Mouse (Mus musculus): ENCODE measurements at regions not wholly inside any gene's neighbourhood (a gene's known extent, or its start where the extent isn't known, plus 50 kb on each side); places are given as distances from the start of the nearest gene placed in this dataset.

GRCm38 (mm10) chr11:31601499-31601898 is 70.2 kb downstream of the Bod1 start:
- TF ChIP-seq CTCF (conservative IDR thresholded peaks at IDR 0.05; ENCODE audit: insufficient read depth, insufficient read length, low read depth, low read length) (no peak), POLR2A (IDR thresholded peaks at IDR 0.05; ENCODE audit: low read depth, low read length) (no peak)

All from kidney, adult 2 months (tissue).